Mouse (Mus musculus) embryonic fibroblast, embryonic 13.5 days (primary cell): Measurements from ENCODE around the gene Hist2h4.

Experiments used
- CTCF ChIP-seq: IDR thresholded peaks from 2 replicates; pipeline ENCODE4 v1.5.1; 2011; ENCODE audit warnings: mild to moderate bottlenecking, control low read depth, low read length, moderate library complexity, borderline replicate concordance; ENCODE audit not compliant: insufficient read depth
- POLR2A ChIP-seq: IDR thresholded peaks from 2 replicates; pipeline ENCODE4 v1.6.1; 2011; ENCODE audit warnings: low read depth, mild to moderate bottlenecking, control low read depth, low read length, moderate library complexity

GRCm38 (mm10) chr3:96261623-96262022 lies 1.5 kb downstream of the Hist2h4 start:
- TF ChIP-seq CTCF, result no peak
- TF ChIP-seq POLR2A, result no peak
